Mouse (Mus musculus): ENCODE data around the gene Gm20929. TPM values are rescaled to one million over a fixed set of nuclear protein-coding genes. Genes with fewer than 3 reads are reported as not detected.
"Not testable (repeated sequence)": the region's sequence is repeated elsewhere in the genome, so short reads cannot be mapped to it uniquely, and the experiment has no call there.

Gene Gm20929
- polyA plus RNA-seq (2012; rRNA removed) = not detected in 2 replicates

DNA sequence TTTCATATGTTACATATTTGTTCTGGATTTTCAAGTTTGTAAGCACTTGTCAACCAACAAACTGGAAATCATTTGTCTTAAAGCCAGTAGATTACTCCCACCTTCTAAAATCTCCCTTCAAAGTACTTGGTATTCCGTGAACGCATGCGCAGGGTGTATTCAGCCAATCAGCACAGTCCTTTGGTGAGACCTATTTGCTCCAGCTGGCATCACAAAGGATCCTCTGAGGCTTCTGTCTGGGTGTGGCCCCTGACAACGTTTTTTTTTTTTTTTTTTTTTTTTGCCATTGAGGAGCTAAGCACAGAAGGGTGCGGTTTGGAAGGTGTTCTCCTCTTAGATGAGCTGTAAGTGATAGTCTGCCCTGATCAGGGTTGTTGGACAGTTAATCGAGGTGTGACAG lies at the start of gene Gm20929:
TSS of gene Gm20929 (plus strand) at position 301 of the 400 bp plus-strand sequence.
- H3K27ac ChIP-seq (ENCODE audit: insufficient read depth, low read length); H3K4me1 ChIP-seq (ENCODE audit: control insufficient read depth, insufficient read depth, low read length); H3K4me3 ChIP-seq (ENCODE audit: insufficient read depth, low read length): not testable (repeated sequence)
